8 mouse cellular contexts compared by ENCODE assay signal in the genomic region with DNA sequence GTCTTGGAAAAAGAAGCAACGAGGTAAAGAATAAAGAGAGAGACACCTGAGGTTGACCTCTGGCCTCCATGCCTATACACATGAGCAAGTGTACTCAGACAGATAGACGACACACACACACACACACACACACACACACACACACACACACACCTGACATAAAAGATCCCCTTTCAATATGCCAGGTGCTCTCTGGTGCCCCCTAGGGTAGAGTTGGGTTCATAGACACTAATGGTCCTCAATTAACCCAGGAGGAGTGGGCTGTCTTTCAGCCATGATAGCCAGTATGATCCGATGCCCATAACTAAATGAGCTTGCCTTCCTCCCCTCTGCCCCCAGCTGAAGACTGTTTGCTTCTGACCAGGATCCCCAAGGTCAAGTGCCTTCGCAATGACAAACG. TPM values are rescaled to one million over a fixed set of nuclear protein-coding genes. Genes with fewer than 3 reads are reported as not detected.
DNase-seq lines count a peak whose midpoint lies in the region; ATAC-seq and TF ChIP-seq lines count a peak whose summit lies in the region.

No protein-coding gene starts in this region.

- no peaks in the 10 kb centered on the region for H3K36me3 ChIP-seq in spleen, adult 2 months (ENCODE audit: control insufficient read depth, insufficient read depth, low read length)

- H3K4me1 ChIP-seq in spleen, adult 2 months (ENCODE audit: control insufficient read depth, insufficient read depth, insufficient read length) = no peaks in the 10 kb centered on the region

- intact Hi-C loops in heart, postnatal 25 days (cut with DNase I) = loop anchor here (5.0 kb wide), 3 partner anchors 60 to 420 kb away; partner anchors contain the start of gene Galnt16

- TF ChIP-seq CTCF in spleen, adult 2 months (IDR thresholded peaks at IDR 0.05; ENCODE audit: extremely low read depth, insufficient read depth, insufficient read length, insufficient replicate concordance) = peak; percentile 5; the same call in 1 of the 2 replicates

- no peak overlapping the region for H3K4me3 ChIP-seq in spleen, adult 2 months (ENCODE audit: extremely low read depth, insufficient read depth, insufficient read length)

- ATAC-seq in frontal cortex, adult (ENCODE audit: low TSS enrichment) = no peak

- WGBS in spleen, adult 2 months = 66% methylated on average over 5 of the region's 5 CpGs

- no peak overlapping the region for H3K27ac ChIP-seq in spleen, adult 2 months (ENCODE audit: insufficient read depth, low read length)

- TF ChIP-seq POLR2A in spleen, adult 2 months (IDR thresholded peaks at IDR 0.05; ENCODE audit: low read depth, low read length) = no peak

- DNase-seq in heart, postnatal 4 days = peak; percentile 51
- DNase-seq in heart, postnatal 25 days (ENCODE audit: low spot score) = no peak
- DNase-seq in spleen, adult 2 months (ENCODE audit: low read depth in 1 of 2, low spot score in 2 of 2) = peak in 1 of 2 experiments; percentile 9
- no peak for DNase-seq in spleen, postnatal 4 days (ENCODE audit: low spot score in 2 of 2)
- DNase-seq in brain, adult 2 months (ENCODE audit: low read depth, low spot score) = peak; percentile 57
- peak; percentile 44 to 60 for DNase-seq in kidney, postnatal 4 days
- no peak for DNase-seq in right cerebral cortex, postnatal 25 days

- no peaks in the 10 kb centered on the region for H3K27me3 ChIP-seq in spleen, adult 2 months (ENCODE audit: control insufficient read depth, insufficient read depth, low read length)

RNA-seq across cellular contexts. Expression of gene Galnt16, which starts 59.0 kb away (rescaled TPM):
- 10 to 100 TPM; 15.7 to 17.8 TPM for total RNA-seq in heart, postnatal 4 days (2021)
- total RNA-seq in heart, postnatal 25 days (2021) = 1 to 10 TPM; 3.9 to 4.3 TPM
- 1.0 and 1.2 TPM in 2 replicates for polyA plus RNA-seq in spleen, adult 2 months (2012; rRNA removed)

Comparison
In these comparisons a context has a peak if more than half of its experiments do, and no peak if none do; other contexts are left out.
1. DNase-seq: peak in heart, postnatal 4 days (single experiment), brain, adult 2 months (single experiment) and kidney, postnatal 4 days (2 of 2); none in heart, postnatal 25 days (single experiment), spleen, postnatal 4 days (0 of 2) and right cerebral cortex, postnatal 25 days (single experiment).